Mouse (Mus musculus): ENCODE data around the gene 2810006K23Rik. TPM values are rescaled to one million over a fixed set of nuclear protein-coding genes. Genes with fewer than 3 reads are reported as not detected.
"Not testable (repeated sequence)": the region's sequence is repeated elsewhere in the genome, so short reads cannot be mapped to it uniquely, and the experiment has no call there.

The 2810006K23Rik gene
- total RNA-seq, 2 experiments from 2014 or later: 13.2 to 13.6 TPM

DNA sequence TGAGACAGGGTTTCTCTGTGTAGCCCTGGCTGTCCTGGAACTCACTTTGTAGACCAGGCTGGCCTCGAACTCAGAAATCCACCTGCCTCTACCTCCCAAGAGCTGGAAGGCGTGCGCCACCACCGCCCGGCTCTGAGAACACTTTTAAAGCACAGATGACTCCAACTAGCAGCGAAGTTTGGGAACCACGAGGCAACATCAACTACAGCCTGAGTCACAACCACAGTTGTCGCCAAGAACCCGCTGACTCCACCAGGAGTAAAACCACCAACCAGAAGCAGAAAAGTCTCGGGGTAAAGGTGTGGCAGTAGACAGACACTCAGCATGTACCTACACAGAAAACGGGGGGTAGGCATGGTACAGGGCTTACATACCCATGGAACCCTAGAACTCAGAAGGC, 17.8 kb upstream of the 2810006K23Rik start:
- H3K27ac ChIP-seq: no peak overlapping the region
- TF ChIP-seq CTCF (IDR thresholded peaks at IDR 0.05): no peak
- H3K4me3 ChIP-seq: no peak overlapping the region
- no peak for DNase-seq (ENCODE audit: extremely low spot score in 1 of 2, low spot score in 2 of 2)
- intact Hi-C loops (cut with DNase I): no loop called here

DNA sequence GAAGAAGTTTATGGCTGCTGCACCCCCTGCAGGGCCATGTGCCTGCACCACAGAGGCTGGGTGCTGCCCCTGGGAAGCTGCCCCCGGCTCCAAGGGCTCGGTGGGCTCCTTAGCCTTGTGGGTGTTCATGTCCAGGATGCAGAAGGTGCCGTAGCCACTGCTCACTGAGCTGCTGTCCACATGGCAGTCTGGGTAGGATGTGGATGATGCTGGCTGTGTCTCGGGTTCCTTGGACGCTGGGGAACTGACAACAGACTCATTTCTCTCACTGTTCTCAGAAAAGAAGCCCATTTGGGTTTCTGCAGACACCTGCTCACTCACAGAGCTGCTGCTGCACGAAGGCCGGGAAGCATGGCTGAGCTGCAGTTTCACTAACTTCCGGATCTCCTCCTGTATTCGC, 12.4 kb upstream of the 2810006K23Rik start:
- H3K27ac ChIP-seq: no peak overlapping the region
- no peak overlapping the region for H3K4me3 ChIP-seq
- no peak for TF ChIP-seq CTCF (IDR thresholded peaks at IDR 0.05)
- DNase-seq (ENCODE audit: extremely low spot score in 1 of 2, low spot score in 2 of 2): no peak
- intact Hi-C loops (cut with DNase I): no loop called here

DNA sequence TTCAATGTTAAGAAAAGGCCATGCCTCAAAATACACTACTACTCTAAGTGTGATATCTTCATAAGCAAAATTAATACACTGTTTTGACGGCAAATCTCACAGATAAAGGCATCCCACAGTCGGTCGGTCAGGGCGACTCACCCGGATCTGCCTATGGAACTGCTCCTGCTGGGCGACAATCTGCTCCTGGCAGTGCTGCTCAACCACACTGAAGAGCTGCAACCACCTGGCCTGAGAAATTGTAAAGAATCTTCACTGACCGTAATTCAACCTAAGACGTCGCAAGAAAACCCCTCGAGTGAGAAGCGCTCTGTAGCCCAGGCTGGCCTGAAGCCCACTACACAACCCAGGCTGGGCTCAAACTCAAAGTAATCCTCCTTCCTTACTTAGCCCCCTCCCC, 11.9 kb upstream of the 2810006K23Rik start:
- DNase-seq (ENCODE audit: extremely low spot score in 1 of 2, low spot score in 2 of 2): no peak
- Histone ChIP-seq H3K27ac (no peak overlapping the region), H3K4me3 (no peak overlapping the region)
- intact Hi-C loops (cut with DNase I): no loop called here
- TF ChIP-seq CTCF (IDR thresholded peaks at IDR 0.05): no peak

DNA sequence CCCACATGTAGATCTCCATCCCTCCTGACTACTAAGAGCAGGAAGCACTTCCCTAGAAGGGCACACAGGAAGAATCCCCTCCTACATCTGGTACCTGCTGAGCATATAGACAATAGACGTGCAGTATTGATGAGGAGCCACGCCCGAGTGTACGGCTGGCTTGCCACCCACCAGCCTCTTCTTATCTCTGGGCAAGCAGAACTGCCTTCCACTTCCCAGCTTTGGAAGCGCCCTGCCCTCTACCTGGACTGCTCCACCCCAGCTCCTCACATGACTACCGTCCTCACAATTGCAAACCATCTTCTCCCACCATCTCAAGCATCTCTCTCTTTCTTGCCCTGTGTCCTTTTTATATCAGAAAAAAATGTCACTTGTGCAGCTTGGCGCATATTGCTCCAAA, 10.2 kb upstream of the 2810006K23Rik start:
- H3K4me3 ChIP-seq: no peak overlapping the region
- no peak for TF ChIP-seq CTCF (IDR thresholded peaks at IDR 0.05)
- 0 out of 2 replicates have a peak overlapping the region, but pooled peaks have one; percentile 7 for H3K27ac ChIP-seq
- intact Hi-C loops (cut with DNase I): no loop called here
- no peak for DNase-seq (ENCODE audit: extremely low spot score in 1 of 2, low spot score in 2 of 2)

DNA sequence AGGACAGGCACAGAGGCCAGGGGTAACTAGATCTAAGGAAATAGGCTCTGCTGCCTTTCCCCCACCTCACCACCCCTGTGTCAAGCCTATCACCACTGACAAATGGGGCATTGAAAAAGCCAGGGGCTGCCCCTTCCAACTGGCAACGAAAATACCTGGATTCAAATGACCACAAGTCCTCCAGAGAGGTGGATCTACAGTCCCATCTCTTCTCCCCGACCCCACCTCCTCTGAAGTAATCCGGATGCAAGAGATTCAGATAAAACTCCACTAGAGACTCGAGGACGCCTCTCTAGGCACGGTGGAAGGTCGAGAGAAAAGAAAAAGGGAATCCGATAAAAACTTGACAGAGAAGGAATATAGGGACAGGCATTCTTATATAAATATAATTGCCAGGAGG, 1.1 kb upstream of the 2810006K23Rik start:
- intact Hi-C loops (cut with DNase I): loop anchor here (1.0 kb wide), 1 partner anchor 25 kb away; no protein-coding TSS in a partner anchor
- peak overlapping the region; percentile 69 for H3K4me3 ChIP-seq
- DNase-seq (ENCODE audit: extremely low spot score in 1 of 2, low spot score in 2 of 2): no peak
- peak overlapping the region; percentile 94 for H3K27ac ChIP-seq
- TF ChIP-seq CTCF (IDR thresholded peaks at IDR 0.05): no peak

DNA sequence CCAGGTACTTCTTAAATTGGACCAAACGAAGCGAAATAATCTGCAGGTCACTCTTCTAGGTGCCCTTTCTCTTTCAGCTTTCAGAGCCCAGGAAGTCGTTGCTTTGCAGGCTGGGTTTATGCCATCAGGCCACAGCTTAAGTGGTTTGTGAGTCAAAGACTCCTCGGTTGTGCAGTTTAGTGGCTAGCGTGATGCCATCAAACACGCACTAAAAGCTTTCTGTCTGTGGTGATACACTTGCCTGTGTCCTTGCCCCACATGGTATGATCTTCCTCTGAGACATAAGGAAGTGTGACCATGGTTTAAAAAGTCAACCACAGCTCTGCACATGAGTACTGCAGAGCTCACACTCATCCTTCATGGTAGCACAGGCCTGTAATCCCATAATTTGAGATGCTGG, 2.2 kb downstream of the 2810006K23Rik start:
- H3K4me3 ChIP-seq: no peak overlapping the region
- no peak for DNase-seq (ENCODE audit: extremely low spot score in 1 of 2, low spot score in 2 of 2)
- H3K27ac ChIP-seq: no peak overlapping the region; the same call in 1 of the 2 replicates
- intact Hi-C loops (cut with DNase I): no loop called here
- TF ChIP-seq CTCF (IDR thresholded peaks at IDR 0.05): no peak

DNA sequence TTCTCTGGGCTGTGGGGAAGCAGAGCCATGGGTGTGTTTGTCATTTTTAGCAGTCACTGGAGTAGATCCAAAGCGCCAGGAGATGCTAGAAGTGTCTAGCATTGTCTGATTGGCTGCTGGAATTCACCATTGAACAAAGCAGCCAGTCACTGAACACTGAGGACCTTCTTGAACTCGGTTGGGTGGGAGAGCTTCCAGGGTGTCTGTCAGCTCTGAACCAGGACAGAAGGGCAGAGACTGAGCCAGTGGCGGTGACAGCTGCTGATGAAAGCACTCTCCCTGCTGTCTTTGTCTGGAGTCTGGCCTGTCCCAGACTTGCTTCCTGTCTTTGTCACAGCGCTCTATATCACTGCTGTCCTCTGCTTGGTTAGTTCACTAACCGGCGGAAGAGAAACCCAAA, 6.5 kb downstream of the 2810006K23Rik start:
- TF ChIP-seq CTCF (IDR thresholded peaks at IDR 0.05): no peak

DNA sequence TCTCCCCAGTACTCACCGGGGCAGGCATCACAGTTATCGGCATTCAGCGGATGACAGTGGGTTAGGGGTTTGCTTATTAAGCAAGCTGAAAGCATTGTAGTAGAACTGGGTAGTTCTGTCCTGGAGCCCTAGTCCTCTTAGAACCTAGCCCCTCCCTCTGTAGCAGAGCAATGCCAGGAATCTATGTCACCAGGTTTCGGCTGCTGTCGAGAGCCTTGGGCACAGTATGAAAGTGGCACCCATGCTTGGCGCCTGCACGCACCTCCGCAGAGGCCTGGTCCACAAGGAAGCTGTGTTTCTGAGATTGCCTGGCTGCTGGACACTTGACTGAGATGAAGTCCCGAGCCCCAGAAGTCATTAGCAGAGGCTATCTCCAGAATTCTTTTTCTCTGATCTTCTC, 9.2 kb downstream of the 2810006K23Rik start:
- TF ChIP-seq CTCF (IDR thresholded peaks at IDR 0.05): no peak
- intact Hi-C loops (cut with DNase I): no loop called here
- DNase-seq (ENCODE audit: extremely low spot score in 1 of 2, low spot score in 2 of 2): no peak
- Histone ChIP-seq H3K4me3 (no peak overlapping the region), H3K27ac (no peak overlapping the region)

More for the DNA sequence above, 6.5 kb downstream of the 2810006K23Rik start:
- H3K27ac ChIP-seq: peak overlapping the region; percentile 47
- no peak for DNase-seq (ENCODE audit: extremely low spot score in 1 of 2, low spot score in 2 of 2)
- intact Hi-C loops (cut with DNase I): no loop called here
- no peak overlapping the region for H3K4me3 ChIP-seq

DNA sequence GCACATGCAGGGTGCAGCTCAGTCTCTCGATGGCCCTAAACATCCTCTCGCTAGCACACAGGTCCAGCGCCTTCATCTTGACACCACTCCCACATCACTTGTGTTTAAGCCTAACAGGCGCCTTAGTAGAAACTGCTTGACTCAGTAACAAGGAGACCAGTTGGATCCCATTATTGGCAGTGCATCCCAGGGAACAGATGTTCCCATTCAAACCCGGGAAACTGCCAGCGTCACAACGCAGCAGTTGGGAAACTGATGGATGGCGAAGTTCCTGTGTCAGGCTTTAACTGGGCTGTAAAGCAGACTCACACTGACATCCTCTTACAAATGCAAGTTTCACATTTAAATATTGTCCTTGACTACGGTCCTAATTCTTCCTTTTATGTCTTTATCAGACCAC, 10.0 kb downstream of the 2810006K23Rik start:
- intact Hi-C loops (cut with DNase I): no loop called here
- H3K4me3 ChIP-seq: no peak overlapping the region
- no peak for TF ChIP-seq CTCF (IDR thresholded peaks at IDR 0.05)
- no peak for DNase-seq (ENCODE audit: extremely low spot score in 1 of 2, low spot score in 2 of 2)
- peak overlapping the region; percentile 4; the same call in 1 of the 2 replicates for H3K27ac ChIP-seq

DNA sequence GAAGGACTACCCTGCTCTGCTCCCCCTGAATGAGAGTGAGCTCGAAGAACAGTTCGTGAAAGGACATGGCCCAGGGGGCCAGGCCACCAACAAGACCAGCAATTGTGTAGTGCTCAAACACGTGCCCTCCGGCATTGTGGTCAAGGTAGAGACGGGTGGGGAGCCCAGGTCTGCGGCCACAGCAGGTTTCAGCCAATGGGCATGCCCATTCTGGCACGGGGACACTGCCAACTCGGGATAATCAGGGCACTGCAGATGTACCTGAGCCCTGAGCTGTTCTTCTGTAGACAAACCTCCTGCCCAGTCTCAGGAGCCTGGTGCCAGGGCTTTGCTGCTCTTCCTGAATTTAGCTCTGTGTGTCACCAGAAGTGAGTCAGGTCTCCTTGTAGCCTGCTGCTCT, 10.9 kb downstream of the 2810006K23Rik start:
- TF ChIP-seq CTCF (IDR thresholded peaks at IDR 0.05): no peak
- no peak overlapping the region for H3K4me3 ChIP-seq
- intact Hi-C loops (cut with DNase I): no loop called here
- peak overlapping the region; percentile 21 for H3K27ac ChIP-seq
- DNase-seq (ENCODE audit: extremely low spot score in 1 of 2, low spot score in 2 of 2): no peak

DNA sequence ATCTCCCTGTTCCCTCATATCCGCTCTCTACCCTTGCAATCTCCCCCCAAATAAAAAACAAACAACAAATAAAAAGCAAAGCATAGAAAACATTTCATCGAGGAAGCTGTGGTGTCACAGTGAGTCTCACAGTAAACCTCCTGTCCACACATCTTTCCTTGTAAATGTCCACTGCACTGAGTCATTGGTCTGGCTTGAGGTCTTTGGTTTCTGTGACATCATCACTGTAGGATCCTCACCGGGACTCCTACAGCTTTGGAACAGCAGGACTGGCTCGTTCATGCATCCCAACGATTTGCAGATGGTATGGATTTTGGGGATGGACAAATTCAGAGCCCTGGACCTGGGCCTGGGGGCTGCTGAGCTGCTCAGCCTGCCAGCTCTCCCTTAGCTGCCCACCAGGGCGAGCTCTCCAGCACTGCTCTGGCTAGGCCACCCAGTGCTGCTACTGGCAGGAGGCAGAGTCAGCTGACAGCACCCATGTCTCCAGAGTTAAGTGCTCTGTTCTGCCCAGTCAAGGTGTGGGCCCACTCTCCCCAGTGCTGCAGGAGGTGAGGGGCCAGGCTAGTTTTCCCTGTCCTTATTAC, 14.0 kb downstream of the 2810006K23Rik start:
- intact Hi-C loops (cut with DNase I); H3K27ac ChIP-seq; DNase-seq (ENCODE audit: extremely low spot score in 1 of 2, low spot score in 2 of 2); H3K4me3 ChIP-seq: not testable (repeated sequence)
- peak; percentile 13 for TF ChIP-seq CTCF (IDR thresholded peaks at IDR 0.05)

DNA sequence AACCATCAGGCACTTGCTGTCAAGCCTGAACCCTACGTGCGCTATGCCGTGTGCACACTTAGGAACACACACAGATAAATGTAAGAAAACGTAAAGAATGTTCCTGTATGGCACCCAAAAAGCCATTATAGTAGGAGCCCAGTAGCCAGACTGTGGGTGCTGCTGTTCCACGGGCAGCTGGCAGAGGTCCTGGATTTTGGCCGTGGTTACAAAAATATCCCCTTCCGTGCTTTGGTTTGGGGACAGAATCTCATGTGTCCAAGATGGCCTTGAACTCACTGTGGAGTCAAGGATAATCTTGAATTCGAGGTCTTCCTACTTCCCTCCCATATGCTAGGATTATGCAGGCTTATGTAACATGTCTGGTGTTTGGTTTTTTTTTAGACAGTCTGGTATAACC, 15.0 kb downstream of the 2810006K23Rik start:
- DNase-seq (ENCODE audit: extremely low spot score in 1 of 2, low spot score in 2 of 2): no peak
- intact Hi-C loops (cut with DNase I): no loop called here
- no peak overlapping the region for H3K4me3 ChIP-seq
- no peak for TF ChIP-seq CTCF (IDR thresholded peaks at IDR 0.05)
- no peak overlapping the region for H3K27ac ChIP-seq

DNA sequence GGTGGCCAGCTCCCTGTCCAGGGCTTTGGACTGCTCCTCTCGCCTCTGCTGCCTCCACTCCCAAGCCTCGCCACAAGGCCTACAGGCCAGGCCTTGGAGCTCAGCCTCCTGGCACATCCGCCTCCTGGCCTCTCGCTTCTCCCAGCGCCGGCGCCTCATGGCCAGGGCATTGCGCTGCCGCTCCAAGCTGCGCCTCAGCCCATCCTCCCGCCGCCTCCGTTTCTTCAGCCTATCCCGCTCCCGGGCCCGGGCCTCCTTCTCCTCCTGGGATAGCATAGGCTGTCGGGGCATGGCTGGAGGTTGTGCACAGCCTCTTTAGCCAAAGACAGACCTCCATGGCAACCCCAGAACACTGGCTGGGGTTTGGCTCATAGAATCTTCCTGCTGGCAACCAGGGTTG, 21.3 kb downstream of the 2810006K23Rik start:
- H3K4me3 ChIP-seq: no peak overlapping the region
- peak in 1 of 2 experiments; percentile 37 for DNase-seq (ENCODE audit: extremely low spot score in 1 of 2, low spot score in 2 of 2)
- no peak; the same call in 1 of the 2 replicates for TF ChIP-seq CTCF (IDR thresholded peaks at IDR 0.05)

More for the DNA sequence above, 21.3 kb downstream of the 2810006K23Rik start:
- intact Hi-C loops (cut with DNase I): no loop called here
- peak overlapping the region; percentile 53 for H3K27ac ChIP-seq
